Mouse (Mus musculus) lung, adult 2 months (tissue): Measurements from ENCODE around the gene Hpgd.

Source experiments
- CTCF ChIP-seq: fragments of 200-500 bp; IDR thresholded peaks from 2 replicates; pipeline ENCODE4 v1.5.1; 2011; ENCODE audit warnings: mild to moderate bottlenecking, low read length, control low read depth; ENCODE audit not compliant: insufficient read depth
- POLR2A ChIP-seq: fragments of 200-500 bp; IDR thresholded peaks from 2 replicates; pipeline ENCODE4 v1.6.1; 2011; ENCODE audit warnings: low read depth, mild to moderate bottlenecking, control low read depth, low read length, borderline replicate concordance; ENCODE audit errors: extremely low read depth

GRCm38 (mm10) chr8:56252314-56252713 lies 42.1 kb upstream of the Hpgd start:
- TF ChIP-seq POLR2A, result no peak
- TF ChIP-seq CTCF, result no peak
